Mouse (Mus musculus) ES-E14 (cell line): Measurements from ENCODE around the gene Mcm7. TPM values are rescaled to one million over a fixed set of nuclear protein-coding genes. Genes with fewer than 3 reads are reported as not detected.
"Not testable (repeated sequence)": the region's sequence is repeated elsewhere in the genome, so short reads cannot be mapped to it uniquely, and the experiment has no call there.

ENCODE experiments used
- DNase-seq: peaks from one replicate; pipeline ENCODE4 v3.0.0-alpha.2; 2013; ENCODE audit warnings: low read depth, low spot score
- H3K27ac ChIP-seq: 2 replicates; pipeline ENCODE4 v1.5.1; 2012; ENCODE audit warnings: low read depth, mild to moderate bottlenecking, low read length, moderate library complexity, mixed read lengths; ENCODE audit not compliant: poor library complexity, insufficient read depth, severe bottlenecking
- H3K36me3 ChIP-seq: 2 replicates; pipeline ENCODE4 v1.6.1; 2012; ENCODE audit warnings: mild to moderate bottlenecking, low read length, moderate library complexity, mixed read lengths; ENCODE audit not compliant: control insufficient read depth, poor library complexity, insufficient read depth, severe bottlenecking
- H3K4me1 ChIP-seq, 2 experiments: fragments of 150-350 bp in 1 of 2; sonication (generic) in 1 of 2; 2 replicates each; pipeline ENCODE4 v1.6.1; 2012; ENCODE audit warnings: low read length in 2 of 2, mild to moderate bottlenecking in 1 of 2, mixed read lengths in 1 of 2; ENCODE audit not compliant: control insufficient read depth in 2 of 2, insufficient read depth in 2 of 2, poor library complexity in 1 of 2
- H3K4me3 ChIP-seq, 2 experiments: fragments of 150-350 bp in 1 of 2; sonication (generic) in 1 of 2; 2 replicates each; pipeline ENCODE4 v1.5.1; 2012; ENCODE audit warnings: low read length in 2 of 2, low read depth in 1 of 2, mild to moderate bottlenecking in 1 of 2, mixed read lengths in 1 of 2; ENCODE audit not compliant: insufficient read depth in 1 of 2, poor library complexity in 1 of 2, severe bottlenecking in 1 of 2
- H3K9ac ChIP-seq: 2 replicates; pipeline ENCODE4 v1.6.1; 2012; ENCODE audit warnings: low read depth, mild to moderate bottlenecking, low read length, mixed read lengths; ENCODE audit not compliant: poor library complexity, insufficient read depth, severe bottlenecking
- H3K9me3 ChIP-seq: fragments of 150-350 bp; sonication (generic); 2 replicates; pipeline ENCODE4 v1.6.1; 2012; ENCODE audit warnings: low read depth, mild to moderate bottlenecking, low read length; ENCODE audit not compliant: control insufficient read depth, insufficient read depth
- CHD2 ChIP-seq: IDR thresholded peaks from 2 replicates; pipeline ENCODE4 v1.6.1; 2014; ENCODE audit warnings: mild to moderate bottlenecking, low read depth, low read length, inconsistent platforms
- HCFC1 ChIP-seq: IDR thresholded peaks from 2 replicates; pipeline ENCODE4 v1.6.1; 2012; ENCODE audit warnings: low read length, inconsistent platforms, borderline replicate concordance; ENCODE audit not compliant: insufficient read depth
- MAFK ChIP-seq: IDR thresholded peaks from 2 replicates; pipeline ENCODE4 v1.6.1; 2014; ENCODE audit warnings: mild to moderate bottlenecking, low read depth, low read length, inconsistent platforms; ENCODE audit not compliant: insufficient read depth
- ZC3H11A ChIP-seq: IDR thresholded peaks from 2 replicates; pipeline ENCODE4 v1.6.1; 2012; ENCODE audit warnings: low read depth, mild to moderate bottlenecking, inconsistent platforms, low read length, borderline replicate concordance
- ZNF384 ChIP-seq: IDR thresholded peaks from 2 replicates; pipeline ENCODE4 v1.6.1; 2012; ENCODE audit warnings: low read depth, low read length, inconsistent platforms
- in situ Hi-C, 2 experiments: fragments of 600-800 bp; cut with MboI; formaldehyde crosslinking; loops; one replicate each; pipeline ENCODE4 v1.15.1; 2025; ENCODE audit warnings: low sequenced_read_pairs in 2 of 2, inconsistent platforms in 1 of 2; ENCODE audit not compliant: unreplicated experiment in 2 of 2
- total RNA-seq: library from RNA; depleted of rRNA; stranded (reverse); fragments of 300-350 nt; gene quantifications from 2 replicates; pipeline ENCODE4 v1.2.3, GENCODE M21; 2012; rRNA removed

The Mcm7 gene
- total RNA-seq = 327 and 403 TPM in 2 replicates

DNA sequence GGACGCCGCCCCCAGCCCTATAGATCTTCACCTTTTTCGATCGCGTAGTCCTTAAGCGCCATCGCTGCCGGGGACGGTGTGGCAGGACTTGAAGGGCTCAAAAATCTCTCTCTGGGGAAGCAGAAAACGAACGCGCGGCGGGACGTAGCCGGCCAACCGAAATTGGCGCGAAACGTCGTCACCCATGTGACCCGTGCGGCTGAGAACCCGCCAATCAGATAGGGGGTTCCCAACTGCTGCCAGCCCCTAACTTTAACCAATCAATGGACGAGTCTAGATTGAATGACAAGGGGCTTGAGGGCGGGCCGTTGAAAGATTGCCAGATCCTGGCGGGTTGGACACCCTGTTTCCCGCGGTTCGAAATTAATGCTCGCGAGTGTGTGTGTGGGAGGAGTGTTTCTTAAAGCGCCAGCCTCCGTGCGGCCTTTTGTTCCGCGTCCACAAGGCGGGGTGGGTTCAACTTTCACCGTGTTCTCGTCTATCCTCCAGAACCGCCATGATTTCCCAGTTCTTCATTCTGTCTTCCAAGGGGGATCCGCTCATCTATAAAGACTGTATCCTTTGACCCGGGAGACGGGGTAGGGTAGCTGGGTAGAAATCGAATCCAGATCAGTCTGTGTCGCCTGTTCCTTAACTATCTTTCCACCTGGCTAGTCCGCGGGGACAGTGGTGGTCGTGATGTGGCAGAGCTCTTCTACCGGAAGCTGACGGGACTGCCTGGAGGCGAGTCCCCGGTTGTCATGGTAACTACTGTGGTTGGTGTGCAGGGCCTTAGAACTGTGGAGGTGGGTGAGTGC lies at the start of gene Mcm7, which contains the start of gene Ap4m1:
Gene Mcm7, minus strand, starts transcription at position 728 of the 797 bp plus-strand sequence.
Gene Ap4m1, plus strand, starts transcription at position 308 of the 797 bp plus-strand sequence.
- in situ Hi-C loops = no loop called here
- Histone ChIP-seq H3K36me3 (peaks cover 42% of the 10 kb centered on the region), H3K9me3 (no peaks in the 10 kb centered on the region), H3K9ac (peak within 1 kb of the TSS; percentile 99), H3K27ac (peak within 1 kb of the TSS; percentile 98), H3K4me3 (peak within 1 kb of the TSS; percentile 90 to 92), H3K4me1 (peaks cover 3 to 9% of the 10 kb centered on the region in 2 experiments; a peak in 2 of 4 replicates)
- TF ChIP-seq MAFK = no peak
- peak; percentile 84 for TF ChIP-seq CHD2
- peak; percentile 97 for DNase-seq

DNA sequence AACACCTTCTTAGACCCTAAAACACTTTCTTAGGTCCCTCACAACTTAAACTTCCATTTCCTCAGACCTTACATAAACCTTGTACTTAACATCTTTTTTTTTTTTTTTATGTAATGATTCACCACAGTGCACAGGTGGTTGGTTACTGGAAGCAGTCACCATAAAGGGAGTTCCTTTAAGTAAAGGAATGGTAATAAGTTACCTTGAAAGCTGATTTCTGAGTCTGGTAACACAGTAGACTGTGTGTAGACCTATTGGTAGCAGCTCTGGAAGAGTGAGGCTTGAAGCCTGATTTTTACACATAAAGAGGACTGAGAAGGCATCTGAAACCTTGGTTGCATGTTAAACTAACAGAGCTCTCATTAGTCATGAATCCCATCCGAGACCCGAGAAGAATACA lies 47.6 kb upstream of the Mcm7 start:
- Histone ChIP-seq H3K36me3 (no peaks in the 10 kb centered on the region), H3K27ac (no peak overlapping the region), H3K4me1 (no peaks in the 10 kb centered on the region), H3K9me3 (no peaks in the 10 kb centered on the region), H3K9ac (no peak overlapping the region), H3K4me3 (no peak overlapping the region)
- DNase-seq = no peak
- TF ChIP-seq HCFC1 (no peak), ZNF384 (no peak), ZC3H11A (no peak), MAFK (no peak), CHD2 (no peak)
- in situ Hi-C loops = no loop called here

DNA sequence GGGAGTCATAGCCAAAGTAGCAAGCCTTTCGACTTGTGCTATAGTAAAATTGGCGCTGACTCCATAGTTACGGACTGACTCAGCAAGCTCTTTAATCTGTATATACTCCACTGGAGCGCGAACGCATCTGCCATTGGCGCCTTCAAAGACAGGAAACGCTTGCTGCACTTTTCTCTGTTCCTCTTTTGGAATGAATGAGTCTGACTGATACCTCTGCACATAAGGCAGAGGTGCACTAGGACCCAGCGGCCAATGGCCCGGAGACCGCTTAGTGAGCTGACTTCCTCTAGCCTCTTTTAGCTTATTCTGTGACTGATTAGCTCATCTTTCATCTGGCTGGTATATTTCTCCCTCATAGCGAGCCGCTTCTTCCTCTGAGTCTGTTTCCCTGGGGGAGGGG lies 44.4 kb upstream of the Mcm7 start:
- H3K27ac ChIP-seq, H3K36me3 ChIP-seq, H3K9me3 ChIP-seq, in situ Hi-C loops, H3K4me1 ChIP-seq, DNase-seq: not testable (repeated sequence)
- Histone ChIP-seq H3K9ac (peak overlapping the region; percentile 42; the same call in 1 of the 2 replicates), H3K4me3 (peak overlapping the region; percentile 52 to 55)

GRCm38 (mm10) chr5:138207873-138208272 lies 35.7 kb upstream of the Mcm7 start:
- H3K4me1 ChIP-seq = no peaks in the 10 kb centered on the region
- DNase-seq = no peak
- in situ Hi-C loops = loop anchor here in 1 of 2 experiments (5.0 kb wide), 1 partner anchor 44 kb away; no protein-coding TSS in a partner anchor
- H3K4me3 ChIP-seq = no peak overlapping the region
- H3K9ac ChIP-seq = no peak overlapping the region
- H3K36me3 ChIP-seq = no peaks in the 10 kb centered on the region
- no peaks in the 10 kb centered on the region for H3K9me3 ChIP-seq
- TF ChIP-seq CHD2 (no peak), MAFK (no peak), ZNF384 (no peak), ZC3H11A (no peak)
- H3K27ac ChIP-seq = no peak overlapping the region

GRCm38 (mm10) chr5:138207253-138207652 lies 35.0 kb upstream of the Mcm7 start:
- no peak overlapping the region for H3K27ac ChIP-seq
- no peak overlapping the region for H3K4me3 ChIP-seq
- no peaks in the 10 kb centered on the region for H3K4me1 ChIP-seq
- in situ Hi-C loops = loop anchor here in 1 of 2 experiments (5.0 kb wide), 1 partner anchor 45 kb away; no protein-coding TSS in a partner anchor
- DNase-seq = no peak
- TF ChIP-seq MAFK = no peak
- no peak for TF ChIP-seq HCFC1
- no peak for TF ChIP-seq ZNF384
- TF ChIP-seq CHD2 = no peak
- TF ChIP-seq ZC3H11A = no peak
- H3K36me3 ChIP-seq = no peaks in the 10 kb centered on the region
- no peaks in the 10 kb centered on the region for H3K9me3 ChIP-seq
- no peak overlapping the region for H3K9ac ChIP-seq
